Mouse (Mus musculus) forebrain, embryonic 13.5 days (tissue): ENCODE measurements around the gene Vstm5. TPM values are rescaled to one million over a fixed set of nuclear protein-coding genes. Genes with fewer than 3 reads are reported as not detected.
"Not testable (repeated sequence)": the region's sequence is repeated elsewhere in the genome, so short reads cannot be mapped to it uniquely, and the experiment has no call there.

Experiments used
- ATAC-seq: fragments of 200-750 bp; cut with Nextera tagmentation; 2 replicates; pipeline ENCODE4 v1.8.0; 2017
- H3K27ac ChIP-seq: fragments of 300-500 bp; sonication (generic); 2 replicates; pipeline ENCODE4 v1.5.1; 2015; ENCODE audit warnings: inconsistent platforms, mild to moderate bottlenecking, moderate library complexity
- H3K27me3 ChIP-seq: fragments of 300-500 bp; sonication (generic); 2 replicates; pipeline ENCODE4 v1.6.1; 2015; ENCODE audit warnings: mild to moderate bottlenecking, inconsistent platforms
- H3K36me3 ChIP-seq: fragments of 300-500 bp; sonication (generic); 2 replicates; pipeline ENCODE4 v1.6.1; 2015; ENCODE audit warnings: mild to moderate bottlenecking, inconsistent platforms; ENCODE audit not compliant: poor library complexity, severe bottlenecking
- H3K4me1 ChIP-seq: fragments of 300-500 bp; sonication (generic); 2 replicates; pipeline ENCODE4 v1.6.1; 2015; ENCODE audit warnings: inconsistent platforms
- H3K4me2 ChIP-seq: fragments of 300-500 bp; sonication (generic); 2 replicates; pipeline ENCODE4 v1.6.1; 2015; ENCODE audit warnings: inconsistent platforms, mild to moderate bottlenecking, moderate library complexity
- H3K4me3 ChIP-seq: fragments of 300-500 bp; sonication (generic); 2 replicates; pipeline ENCODE4 v1.5.1; 2015; ENCODE audit warnings: mild to moderate bottlenecking, inconsistent platforms
- H3K9ac ChIP-seq: fragments of 300-500 bp; sonication (generic); 2 replicates; pipeline ENCODE4 v1.6.1; 2015; ENCODE audit warnings: mild to moderate bottlenecking, inconsistent platforms
- H3K9me3 ChIP-seq: fragments of 300-500 bp; sonication (generic); replicated peaks from 2 replicates; pipeline ENCODE4 v1.6.1; 2016; ENCODE audit warnings: inconsistent platforms
- WGBS: fragments of 180-500 bp; shearing (Covaris S2); methylation state at CpG from one replicate; pipeline ENCODE4 v1.1.7; 2015; 5-methylcytosine and 5-hydroxymethylcytosine counted together
- polyA plus RNA-seq: library from polyadenylated mRNA; unstranded; fragments of >200 nt; fragmentation: Nextera tagmentation; extraction: Ambion mirVana; gene quantifications from 2 replicates; pipeline ENCODE4 v1.2.1, GENCODE M21; 2015

The Vstm5 gene
- 2.7 and 4.4 TPM in 2 replicates for polyA plus RNA-seq

DNA sequence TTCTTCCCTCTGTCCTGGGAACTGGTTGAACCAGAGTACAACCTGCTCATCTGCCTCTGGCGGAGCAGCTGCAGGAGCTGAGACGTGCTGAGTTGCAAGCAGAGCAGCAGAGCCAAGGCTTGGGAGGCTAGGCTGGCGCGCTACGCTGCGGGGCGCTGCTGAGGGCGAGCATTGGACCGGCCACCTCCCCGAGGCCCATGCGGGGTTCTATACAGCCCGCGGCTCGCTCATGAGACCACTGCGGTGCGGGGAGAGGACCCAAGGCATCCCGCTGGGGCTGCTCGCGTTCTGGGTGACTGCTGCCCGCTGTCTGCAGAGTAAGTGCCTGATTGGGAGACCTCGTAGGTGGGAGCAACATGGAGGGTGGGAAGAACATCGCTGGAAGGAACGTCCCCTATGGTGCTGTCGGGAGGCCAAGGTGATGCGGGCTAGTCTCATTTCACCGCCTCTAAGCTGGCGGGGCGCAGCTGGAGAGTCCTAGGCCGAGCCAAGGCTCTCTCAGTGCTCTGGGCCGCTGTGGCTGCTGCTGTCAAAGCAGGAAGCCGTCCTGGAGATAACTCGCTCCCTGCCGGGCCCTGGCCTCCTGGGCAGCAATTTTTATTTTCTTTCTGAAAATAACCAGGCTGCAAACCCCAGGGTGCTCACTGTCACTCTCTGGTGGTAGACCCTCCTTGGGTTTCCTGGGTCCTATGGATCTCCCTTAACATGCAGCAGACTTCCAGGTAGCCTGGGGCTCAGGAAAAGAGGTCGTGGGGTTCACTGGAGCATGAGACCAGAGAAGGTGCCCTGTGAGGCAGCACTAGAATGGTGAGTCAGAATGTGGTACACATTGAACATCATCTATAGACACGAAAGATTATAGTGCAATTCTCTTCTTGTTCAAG lies at the start of gene Vstm5:
Gene Vstm5, plus strand, starts transcription at position 4 of the 884 bp plus-strand sequence.
- WGBS: 6% methylated on average over 35 of the region's 35 CpGs
- H3K4me2 ChIP-seq: peak within 1 kb of the TSS; percentile 77
- peak; percentile 89 for ATAC-seq

DNA sequence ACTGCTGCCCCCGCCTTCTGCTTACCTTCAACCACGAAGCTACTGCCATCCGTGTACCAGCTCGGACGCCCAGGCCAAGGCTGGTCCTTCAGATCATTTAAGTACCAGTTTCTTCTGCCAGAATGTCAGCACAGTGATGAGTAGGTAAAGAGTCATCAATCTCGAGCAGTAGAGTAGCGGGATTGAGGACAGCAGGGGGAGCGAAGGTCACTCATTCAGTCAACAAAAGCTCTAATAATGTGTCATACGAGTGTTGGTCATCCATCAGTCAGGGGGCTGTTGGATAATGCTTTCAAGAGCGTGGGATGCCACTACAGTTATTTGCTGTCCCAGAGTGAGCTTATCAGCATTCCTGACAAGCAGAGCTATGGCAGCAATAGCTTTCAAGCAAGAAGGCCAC lies 44.0 kb upstream of the Vstm5 start:
- not testable (repeated sequence) for H3K4me1 ChIP-seq, H3K27me3 ChIP-seq, H3K9me3 ChIP-seq, H3K9ac ChIP-seq, H3K36me3 ChIP-seq, H3K27ac ChIP-seq, H3K4me3 ChIP-seq, H3K4me2 ChIP-seq, ATAC-seq
- 89% methylated on average over 10 of the region's 10 CpGs for WGBS

More for the DNA sequence above, at the start of gene Vstm5:
- peak within 1 kb of the TSS; percentile 46 for H3K4me3 ChIP-seq
- H3K4me1 ChIP-seq: peaks cover 14% of the 10 kb centered on the region
- H3K36me3 ChIP-seq: no peaks in the 10 kb centered on the region
- H3K9me3 ChIP-seq: no peaks in the 10 kb centered on the region
- H3K27me3 ChIP-seq: peaks cover 3% of the 10 kb centered on the region; the same call in 1 of the 2 replicates
- peak within 1 kb of the TSS; percentile 14; the same call in 1 of the 2 replicates for H3K27ac ChIP-seq
- H3K9ac ChIP-seq: peak within 1 kb of the TSS; percentile 66

GRCm38 (mm10) chr9:15206631-15207030 lies 32.2 kb upstream of the Vstm5 start:
- H3K9ac ChIP-seq: no peak overlapping the region
- no peak for ATAC-seq
- no peak overlapping the region for H3K27ac ChIP-seq
- 91% methylated on average over 4 of the region's 4 CpGs for WGBS
- H3K4me1 ChIP-seq: no peaks in the 10 kb centered on the region
- no peaks in the 10 kb centered on the region for H3K27me3 ChIP-seq
- no peak overlapping the region for H3K4me3 ChIP-seq
- no peaks in the 10 kb centered on the region for H3K9me3 ChIP-seq
- no peaks in the 10 kb centered on the region for H3K36me3 ChIP-seq
- H3K4me2 ChIP-seq: no peak overlapping the region

- no peaks in the 10 kb centered on the region for H3K9me3 ChIP-seq
- H3K4me3 ChIP-seq: no peak overlapping the region
- 70% methylated on average over 2 of the region's 2 CpGs for WGBS
- no peaks in the 10 kb centered on the region for H3K27me3 ChIP-seq
- H3K27ac ChIP-seq: no peak overlapping the region
- no peak overlapping the region for H3K4me2 ChIP-seq
- no peak overlapping the region for H3K9ac ChIP-seq
- no peak for ATAC-seq
- H3K36me3 ChIP-seq: no peaks in the 10 kb centered on the region
- H3K4me1 ChIP-seq: no peaks in the 10 kb centered on the region
Observed at GRCm38 (mm10) chr9:15209320-15209719, 29.5 kb upstream of the Vstm5 start.

- Histone ChIP-seq H3K36me3 (no peaks in the 10 kb centered on the region), H3K4me2 (no peak overlapping the region), H3K9ac (no peak overlapping the region), H3K9me3 (no peaks in the 10 kb centered on the region), H3K27me3 (no peaks in the 10 kb centered on the region), H3K4me3 (no peak overlapping the region), H3K27ac (no peak overlapping the region), H3K4me1 (no peaks in the 10 kb centered on the region)
- 80% methylated on average over 3 of the region's 3 CpGs for WGBS
- no peak for ATAC-seq
Observed at GRCm38 (mm10) chr9:15211876-15212275, 27.0 kb upstream of the Vstm5 start.

GRCm38 (mm10) chr9:15213695-15214094 lies 25.1 kb upstream of the Vstm5 start:
- Histone ChIP-seq H3K4me1 (no peaks in the 10 kb centered on the region), H3K4me2 (no peak overlapping the region), H3K27me3 (no peaks in the 10 kb centered on the region), H3K9me3 (no peaks in the 10 kb centered on the region), H3K9ac (no peak overlapping the region), H3K36me3 (no peaks in the 10 kb centered on the region), H3K4me3 (no peak overlapping the region), H3K27ac (no peak overlapping the region)
- no peak for ATAC-seq
- WGBS: 80% methylated on average over 1 of the region's 1 CpGs

DNA sequence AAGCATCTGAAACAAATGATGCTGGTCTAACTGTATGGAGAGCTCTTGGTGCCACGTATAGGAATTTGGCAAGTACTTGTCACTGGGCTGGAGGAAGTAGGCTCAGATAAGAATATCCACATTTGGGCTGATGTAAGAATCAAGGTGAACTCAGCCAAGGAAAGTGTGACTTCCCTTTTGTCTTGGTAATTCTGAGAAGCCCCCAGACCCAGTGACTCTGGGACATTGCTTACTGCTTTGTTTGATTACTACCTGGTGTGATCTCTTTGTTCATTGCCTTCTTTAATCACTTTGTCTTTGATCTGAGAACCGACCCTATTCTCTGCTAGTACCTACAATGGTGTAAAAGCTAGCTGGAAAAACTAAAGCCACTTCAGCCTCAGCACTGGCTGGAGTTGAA lies 13.9 kb upstream of the Vstm5 start:
- Histone ChIP-seq H3K36me3 (no peaks in the 10 kb centered on the region), H3K9me3 (no peaks in the 10 kb centered on the region), H3K27me3 (no peaks in the 10 kb centered on the region), H3K9ac (no peak overlapping the region), H3K4me2 (no peak overlapping the region), H3K27ac (no peak overlapping the region), H3K4me1 (no peaks in the 10 kb centered on the region), H3K4me3 (no peak overlapping the region)
- 52% methylated on average over 2 of the region's 2 CpGs for WGBS
- ATAC-seq: no peak

GRCm38 (mm10) chr9:15232445-15232844 lies 6.4 kb upstream of the Vstm5 start:
- H3K4me2 ChIP-seq: no peak overlapping the region
- no peaks in the 10 kb centered on the region for H3K27me3 ChIP-seq
- no peaks in the 10 kb centered on the region for H3K4me1 ChIP-seq
- no peaks in the 10 kb centered on the region for H3K36me3 ChIP-seq
- no peak overlapping the region for H3K9ac ChIP-seq
- no peak for ATAC-seq
- peaks cover 3% of the 10 kb centered on the region; the same call in 1 of the 2 replicates for H3K9me3 ChIP-seq
- no peak overlapping the region for H3K27ac ChIP-seq
- 93% methylated on average over 3 of the region's 3 CpGs for WGBS
- H3K4me3 ChIP-seq: no peak overlapping the region

- peaks cover 4% of the 10 kb centered on the region for H3K4me1 ChIP-seq
- H3K27me3 ChIP-seq: no peaks in the 10 kb centered on the region
- H3K4me2 ChIP-seq: no peak overlapping the region
- ATAC-seq: no peak
- H3K36me3 ChIP-seq: no peaks in the 10 kb centered on the region
- no peak overlapping the region for H3K9ac ChIP-seq
- no peak overlapping the region for H3K27ac ChIP-seq
- H3K4me3 ChIP-seq: no peak overlapping the region
- 72% methylated on average over 1 of the region's 1 CpGs for WGBS
- H3K9me3 ChIP-seq: peaks cover 3% of the 10 kb centered on the region; the same call in 1 of the 2 replicates
Observed at GRCm38 (mm10) chr9:15233604-15234003, 5.2 kb upstream of the Vstm5 start.

- Histone ChIP-seq H3K4me1 (peaks cover 14% of the 10 kb centered on the region), H3K4me2 (no peak overlapping the region), H3K4me3 (no peak overlapping the region), H3K9me3 (peaks cover 3% of the 10 kb centered on the region; the same call in 1 of the 2 replicates), H3K27ac (no peak overlapping the region), H3K36me3 (no peaks in the 10 kb centered on the region), H3K9ac (no peak overlapping the region), H3K27me3 (peaks cover 3% of the 10 kb centered on the region; the same call in 1 of the 2 replicates)
- no peak for ATAC-seq
- WGBS: 78% methylated on average over 3 of the region's 3 CpGs
Observed at GRCm38 (mm10) chr9:15235986-15236385, 2.9 kb upstream of the Vstm5 start.

- Histone ChIP-seq H3K9ac (no peak overlapping the region), H3K4me3 (no peak overlapping the region), H3K4me2 (no peak overlapping the region), H3K4me1 (peaks cover 14% of the 10 kb centered on the region), H3K36me3 (no peaks in the 10 kb centered on the region), H3K9me3 (no peaks in the 10 kb centered on the region), H3K27me3 (peaks cover 3% of the 10 kb centered on the region; the same call in 1 of the 2 replicates), H3K27ac (no peak overlapping the region)
- ATAC-seq: no peak
- WGBS: 48% methylated on average over 14 of the region's 14 CpGs
Observed at GRCm38 (mm10) chr9:15237516-15238296, 1.1 kb upstream of the Vstm5 start.
